ENCODE assay signal across 9 mouse cellular contexts in the genomic region with DNA sequence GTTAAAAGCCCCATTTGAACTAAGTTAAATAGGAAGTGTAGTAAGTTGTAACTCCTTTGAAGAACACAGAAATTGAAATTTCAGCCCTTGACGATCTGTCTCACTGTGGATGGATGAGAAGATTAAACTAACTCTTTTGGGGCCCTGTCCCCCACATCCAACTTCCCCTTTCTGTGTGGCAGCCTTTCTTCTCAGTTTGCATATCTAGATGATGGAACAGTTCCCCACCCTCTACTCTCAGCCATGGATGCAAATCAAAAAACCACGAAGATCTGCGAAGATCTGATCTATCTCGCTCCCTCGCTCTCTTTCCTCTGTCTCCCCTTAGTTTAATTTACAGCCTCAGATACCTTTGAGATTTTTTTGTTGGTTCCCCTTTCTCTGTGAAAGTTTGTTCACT.
DNase-seq lines count a peak whose midpoint lies in the region; ATAC-seq and TF ChIP-seq lines count a peak whose summit lies in the region.
"Had no signal": no experiment of that assay in that cellular context is flagged by ENCODE, and none has a peak within 500 bp of the region (broad histone marks: within the 10 kb centered on the region; RNA-seq: fewer than 3 reads in every experiment).

No protein-coding gene starts in this region.

- peaks cover 57% of the 10 kb centered on the region for H3K9me3 ChIP-seq in CH12.LX (replicated peaks; ENCODE audit: low read length)
- H3K9me3 ChIP-seq in hindbrain, embryonic 14.5 days (ENCODE audit: control insufficient read depth, low read length), result no peaks in the 10 kb centered on the region
- H3K9me3 ChIP-seq in midbrain, embryonic 11.5 days (ENCODE audit: control insufficient read depth, low read length), result no peaks in the 10 kb centered on the region

- in situ Hi-C loops in CH12.LX (cut with MboI; ENCODE audit: low pct_ligation_motif_present, low pct_unique_long_range_greater_than_20kb, low sequenced_read_pairs), result loop anchor here (25.0 kb wide), 1 partner anchor 322 kb away; no protein-coding TSS in a partner anchor

- H3K27me3 ChIP-seq in CH12.LX (replicated peaks), result no peaks in the 10 kb centered on the region
- no peaks in the 10 kb centered on the region for H3K27me3 ChIP-seq in hindbrain, embryonic 14.5 days (ENCODE audit: control insufficient read depth, insufficient read depth, low read length)
- H3K27me3 ChIP-seq in midbrain, embryonic 11.5 days (ENCODE audit: control insufficient read depth, insufficient read depth, low read length), result no peaks in the 10 kb centered on the region

- 42% methylated on average over 5 of the region's 5 CpGs for WGBS in hindbrain, embryonic 14.5 days
- 51% methylated on average over 5 of the region's 5 CpGs for WGBS in midbrain, embryonic 11.5 days

- no peak for TF ChIP-seq RAD21 in CH12.LX (IDR thresholded peaks at IDR 0.05; ENCODE audit: low read depth, low read length)

- TF ChIP-seq CTCF in CH12.LX (conservative IDR thresholded peaks at IDR 0.05 in 1 of 2, IDR thresholded peaks at IDR 0.05 in 1 of 2; ENCODE audit: low read depth in 2 of 2, low read length in 2 of 2), result no peak

- no peak overlapping the region for H3K4me2 ChIP-seq in CH12.LX (ENCODE audit: insufficient read depth, low read depth, poor library complexity, severe bottlenecking)
- H3K4me2 ChIP-seq in hindbrain, embryonic 14.5 days (replicated peaks), result peak overlapping the region; percentile 69
- H3K4me2 ChIP-seq in midbrain, embryonic 11.5 days, result peak overlapping the region; percentile 57

- TF ChIP-seq POLR2A in CH12.LX (IDR thresholded peaks at IDR 0.05; ENCODE audit: low read depth, low read length), result no peak

- no peak for TF ChIP-seq EP300 in CH12.LX (IDR thresholded peaks at IDR 0.05; ENCODE audit: low read length)

- no peaks in the 10 kb centered on the region for H3K79me2 ChIP-seq in CH12.LX (replicated peaks; ENCODE audit: control insufficient read depth, extremely low read depth, insufficient read depth, poor library complexity, severe bottlenecking)

- H3K4me1 ChIP-seq in CH12.LX (ENCODE audit: control insufficient read depth in 1 of 2, insufficient read depth in 2 of 2), result no peaks in the 10 kb centered on the region
- H3K4me1 ChIP-seq in hindbrain, embryonic 14.5 days (replicated peaks; ENCODE audit: control insufficient read depth, insufficient read depth, low read length), result peaks cover 28% of the 10 kb centered on the region
- peaks cover 21% of the 10 kb centered on the region for H3K4me1 ChIP-seq in midbrain, embryonic 11.5 days (ENCODE audit: control insufficient read depth, insufficient read depth, low read length)

- no peak overlapping the region for H3K4me3 ChIP-seq in CH12.LX (replicated peaks in 1 of 3; ENCODE audit: low read depth in 2 of 3, low read length in 2 of 3, poor library complexity in 1 of 3)
- peak overlapping the region; percentile 68 for H3K4me3 ChIP-seq in hindbrain, embryonic 14.5 days (replicated peaks; ENCODE audit: low read length)
- H3K4me3 ChIP-seq in midbrain, embryonic 11.5 days (ENCODE audit: low read depth, low read length), result peak overlapping the region; percentile 56

- peak; percentile 71 for ATAC-seq in common myeloid progenitor, adult 5-6 weeks (replicated peaks; ENCODE audit: low read depth, poor library complexity, severe bottlenecking)
- no peak for ATAC-seq in hindbrain, embryonic 14.5 days (ENCODE audit: low FRiP score)
- ATAC-seq in midbrain, embryonic 11.5 days (ENCODE audit: low FRiP score), result no peak
- ATAC-seq: inflammation-experienced regulatory T-cells, adult 6 months had no signal

- dilution Hi-C loops in CH12.LX (cut with MboI; ENCODE audit: extremely low pct_ligation_motif_present, extremely low pct_unique_long_range_greater_than_20kb, low sequenced_read_pairs), result no loop called here

- peak; percentile 65 for DNase-seq in CH12.LX (ENCODE audit: extremely low read depth)
- no peak for DNase-seq in hindbrain, embryonic 14.5 days (ENCODE audit: low spot score)
- no peak for DNase-seq in midbrain, embryonic 11.5 days (ENCODE audit: low spot score, missing footprints)
- no peak for DNase-seq in B cell, adult 2 months
- DNase-seq in gastrocnemius, postnatal 10 days, result no peak
- no peak for DNase-seq in cerebellum, postnatal 10 days
- DNase-seq: cerebellum, adult 9-11 months had no signal

- H3K9ac ChIP-seq in CH12.LX (ENCODE audit: insufficient read depth, low read depth), result no peak overlapping the region
- H3K9ac ChIP-seq in hindbrain, embryonic 14.5 days, result peak overlapping the region; percentile 31; the same call in 1 of the 2 replicates
- no peak overlapping the region for H3K9ac ChIP-seq in midbrain, embryonic 11.5 days (ENCODE audit: low read length)

- H3K36me3 ChIP-seq in CH12.LX (replicated peaks in 1 of 2; ENCODE audit: control insufficient read depth in 1 of 2, insufficient read depth in 1 of 2, low read length in 1 of 2), result no peaks in the 10 kb centered on the region
- H3K36me3 ChIP-seq in hindbrain, embryonic 14.5 days (replicated peaks; ENCODE audit: control insufficient read depth, insufficient read depth), result no peaks in the 10 kb centered on the region
- no peaks in the 10 kb centered on the region for H3K36me3 ChIP-seq in midbrain, embryonic 11.5 days (ENCODE audit: control insufficient read depth, insufficient read depth, low read length)

- no peak overlapping the region for H3K27ac ChIP-seq in CH12.LX (ENCODE audit: insufficient read depth, low read depth)
- no peak overlapping the region for H3K27ac ChIP-seq in hindbrain, embryonic 14.5 days
- H3K27ac ChIP-seq in midbrain, embryonic 11.5 days (ENCODE audit: low read depth, low read length), result no peak overlapping the region

TF ChIP-seq in CH12.LX, 34 proteins besides CTCF, POLR2A, EP300 and RAD21:
- no peak for TF ChIP-seq MAFK (IDR thresholded peaks at IDR 0.05; ENCODE audit: insufficient replicate concordance, low read length)
- no peak for TF ChIP-seq CHD1 (IDR thresholded peaks at IDR 0.05; ENCODE audit: low read depth, low read length)
- TF ChIP-seq E2F4 (IDR thresholded peaks at IDR 0.05; ENCODE audit: insufficient replicate concordance, low read depth, low read length), result no peak
- TF ChIP-seq CHD2 (IDR thresholded peaks at IDR 0.05; ENCODE audit: low read length), result no peak
- TF ChIP-seq SMC3 (IDR thresholded peaks at IDR 0.05; ENCODE audit: low read depth, low read length), result no peak
- no peak for TF ChIP-seq ZC3H11A (IDR thresholded peaks at IDR 0.05; ENCODE audit: low read depth, low read length)
TF ChIP-seq in CH12.LX: peak in this region for 0.

Comparison
In these comparisons a context has a peak if more than half of its experiments do, and no peak if none do; other contexts are left out.
1. H3K4me3 ChIP-seq: peak in hindbrain, embryonic 14.5 days (single experiment) and midbrain, embryonic 11.5 days (single experiment); none in CH12.LX (0 of 3).